Mouse (Mus musculus) cerebellum, adult 9-10 months (tissue): ENCODE results near the gene Mcm3ap.

Experiments used
- DNase-seq: peaks from one replicate; pipeline ENCODE4 v3.0.0; 2022

Gene Mcm3ap

GRCm38 (mm10) chr10:76496366-76496765, 27.6 kb downstream of the Mcm3ap start:
- DNase-seq: no peak

- DNase-seq: no peak
Observed at GRCm38 (mm10) chr10:76497522-76497921, 28.8 kb downstream of the Mcm3ap start.

- no peak for DNase-seq
Observed at GRCm38 (mm10) chr10:76504271-76504943, 35.7 kb downstream of the Mcm3ap start.

GRCm38 (mm10) chr10:76505865-76506264, 37.1 kb downstream of the Mcm3ap start:
- no peak for DNase-seq

GRCm38 (mm10) chr10:76512965-76513583, 44.3 kb downstream of the Mcm3ap start:
- peak; percentile 29 for DNase-seq

GRCm38 (mm10) chr10:76530922-76531321, 62.2 kb downstream of the Mcm3ap start:
- no peak for DNase-seq

- DNase-seq: peak; percentile 98
Observed at GRCm38 (mm10) chr10:76531375-76531774, 62.6 kb downstream of the Mcm3ap start, which contains the start of gene Lss. Gene Lss (plus strand): TSS chr10:76531588.

GRCm38 (mm10) chr10:76531828-76532227, 63.1 kb downstream of the Mcm3ap start:
- no peak for DNase-seq

GRCm38 (mm10) chr10:76535526-76535925, 66.8 kb downstream of the Mcm3ap start:
- no peak for DNase-seq

- DNase-seq: no peak
Observed at GRCm38 (mm10) chr10:76537619-76538018, 68.9 kb downstream of the Mcm3ap start.

GRCm38 (mm10) chr10:76541336-76542085, 72.8 kb downstream of the Mcm3ap start:
- DNase-seq: no peak

GRCm38 (mm10) chr10:76542636-76543375, 74.1 kb downstream of the Mcm3ap start:
- no peak for DNase-seq

GRCm38 (mm10) chr10:76546566-76546965, 77.8 kb downstream of the Mcm3ap start:
- DNase-seq: no peak

GRCm38 (mm10) chr10:76548218-76548617, 79.5 kb downstream of the Mcm3ap start:
- no peak for DNase-seq

GRCm38 (mm10) chr10:76550458-76550857, 81.7 kb downstream of the Mcm3ap start:
- DNase-seq: no peak

GRCm38 (mm10) chr10:76551556-76551955, 82.8 kb downstream of the Mcm3ap start:
- DNase-seq: no peak

GRCm38 (mm10) chr10:76554061-76554460, 85.3 kb downstream of the Mcm3ap start:
- DNase-seq: no peak

GRCm38 (mm10) chr10:76561972-76562371, 93.2 kb downstream of the Mcm3ap start, which contains the start of gene Spatc1l:
Gene Spatc1l (plus strand): TSS chr10:76562272.
- no peak for DNase-seq
